Mouse (Mus musculus) neural tube, embryonic 11.5 days (tissue): ENCODE measurements around the gene Arrdc5. TPM values are rescaled to one million over a fixed set of nuclear protein-coding genes. Genes with fewer than 3 reads are reported as not detected.

Source experiments
- ATAC-seq: fragments of 200-750 bp; cut with Nextera tagmentation; 2 replicates; pipeline ENCODE4 v1.8.0; 2017; ENCODE audit warnings: moderate number of reproducible peaks, mild to moderate bottlenecking, moderate TSS enrichment, moderate library complexity; ENCODE audit not compliant: insufficient read depth, low FRiP score, low TSS enrichment
- DNase-seq: peaks from one replicate; pipeline ENCODE4 v3.0.0-alpha.2; 2015; ENCODE audit warnings: low spot score
- H3K27ac ChIP-seq: fragments of 300-500 bp; sonication (generic); 2 replicates; pipeline ENCODE4 v1.5.1; 2014; ENCODE audit warnings: low read depth, mild to moderate bottlenecking, low read length
- H3K27me3 ChIP-seq: fragments of 300-500 bp; sonication (generic); 2 replicates; pipeline ENCODE4 v1.6.1; 2014; ENCODE audit warnings: mild to moderate bottlenecking, low read length, mixed read lengths; ENCODE audit not compliant: control insufficient read depth, insufficient read depth
- H3K36me3 ChIP-seq: fragments of 300-500 bp; sonication (generic); 2 replicates; pipeline ENCODE4 v1.6.1; 2014; ENCODE audit warnings: mild to moderate bottlenecking, low read length, moderate library complexity, mixed read lengths; ENCODE audit not compliant: control insufficient read depth, insufficient read depth
- H3K4me1 ChIP-seq: fragments of 300-500 bp; sonication (generic); 2 replicates; pipeline ENCODE4 v1.6.1; 2014; ENCODE audit warnings: low read length, mixed read lengths; ENCODE audit not compliant: control insufficient read depth, insufficient read depth
- H3K4me2 ChIP-seq: fragments of 300-500 bp; sonication (generic); 2 replicates; pipeline ENCODE4 v1.6.1; 2014; ENCODE audit warnings: low read depth, mild to moderate bottlenecking, moderate library complexity
- H3K4me3 ChIP-seq: fragments of 300-500 bp; sonication (generic); 2 replicates; pipeline ENCODE4 v1.5.1; 2014; ENCODE audit warnings: low read depth, low read length
- H3K9ac ChIP-seq: fragments of 300-500 bp; sonication (generic); 2 replicates; pipeline ENCODE4 v1.6.1; 2014; ENCODE audit warnings: mild to moderate bottlenecking, low read length
- H3K9me3 ChIP-seq: fragments of 300-500 bp; sonication (generic); 2 replicates; pipeline ENCODE4 v1.6.1; 2016; ENCODE audit warnings: low read length; ENCODE audit not compliant: control insufficient read depth
- WGBS: fragments of 180-500 bp; shearing (Covaris S2); extraction: QIAGEN DNeasy Blood & Tissue Kit; methylation state at CpG from one replicate; pipeline ENCODE4 v1.1.7; 2014; 5-methylcytosine and 5-hydroxymethylcytosine counted together
- polyA plus RNA-seq: library from polyadenylated mRNA; unstranded; fragments of >200 nt; fragmentation: Nextera tagmentation; extraction: Ambion mirVana; gene quantifications from 2 replicates; pipeline ENCODE4 v1.2.1, GENCODE M21; 2014

Gene Arrdc5
- polyA plus RNA-seq, 1 experiment from 2014 or later: not detected

GRCm38 (mm10) chr17:56288866-56289265 lies 11.2 kb downstream of the Arrdc5 start:
- Histone ChIP-seq H3K36me3 (peaks cover 2% of the 10 kb centered on the region), H3K9me3 (no peaks in the 10 kb centered on the region), H3K27ac (no peak overlapping the region), H3K9ac (no peak overlapping the region), H3K4me3 (no peak overlapping the region), H3K27me3 (no peaks in the 10 kb centered on the region), H3K4me1 (peaks cover 10% of the 10 kb centered on the region), H3K4me2 (peak overlapping the region; percentile 63)
- 53% methylated on average over 3 of the region's 3 CpGs for WGBS
- DNase-seq (no peak), ATAC-seq (no peak)

GRCm38 (mm10) chr17:56287830-56288229 lies 12.3 kb downstream of the Arrdc5 start:
- Histone ChIP-seq H3K27me3 (no peaks in the 10 kb centered on the region), H3K4me2 (no peak overlapping the region)

GRCm38 (mm10) chr17:56285995-56286394 lies 14.1 kb downstream of the Arrdc5 start:
- peaks cover 4% of the 10 kb centered on the region for H3K36me3 ChIP-seq
- no peaks in the 10 kb centered on the region for H3K9me3 ChIP-seq
- no peak overlapping the region for H3K4me3 ChIP-seq
- H3K4me1 ChIP-seq: peaks cover 10% of the 10 kb centered on the region
- 94% methylated on average over 11 of the region's 11 CpGs for WGBS
- no peaks in the 10 kb centered on the region for H3K27me3 ChIP-seq
- DNase-seq (no peak), ATAC-seq (no peak)
- H3K9ac ChIP-seq: no peak overlapping the region
- H3K27ac ChIP-seq: no peak overlapping the region
- H3K4me2 ChIP-seq: no peak overlapping the region

More at GRCm38 (mm10) chr17:56287830-56288229, 12.3 kb downstream of the Arrdc5 start:
- Histone ChIP-seq H3K36me3 (peaks cover 2% of the 10 kb centered on the region), H3K27ac (no peak overlapping the region), H3K9ac (no peak overlapping the region; the same call in 1 of the 2 replicates), H3K9me3 (no peaks in the 10 kb centered on the region), H3K4me1 (peaks cover 10% of the 10 kb centered on the region), H3K4me3 (no peak overlapping the region)
- DNase-seq (no peak), ATAC-seq (no peak)
- 72% methylated on average over 3 of the region's 3 CpGs for WGBS

DNA sequence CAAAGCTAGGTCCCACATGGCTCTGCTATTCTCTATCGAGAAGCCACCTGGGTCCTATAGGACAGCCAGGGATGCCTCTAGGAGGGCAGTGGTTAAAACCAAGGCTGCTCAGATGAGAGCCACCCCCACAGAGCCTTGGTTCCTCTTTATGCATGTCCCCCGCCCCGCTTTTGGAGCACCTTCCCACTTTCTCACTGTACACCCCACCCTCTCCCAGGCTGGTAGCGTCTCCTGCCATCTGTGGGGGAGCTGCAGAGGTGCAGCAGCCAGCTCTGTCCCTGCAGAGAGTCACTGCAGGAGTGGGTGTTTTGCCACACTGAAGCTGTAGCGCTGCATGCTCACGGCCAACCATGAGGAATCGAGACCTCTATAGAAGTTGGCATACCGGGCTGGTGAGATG lies 16.8 kb downstream of the Arrdc5 start:
- H3K27ac ChIP-seq: no peak overlapping the region
- WGBS: 92% methylated on average over 8 of the region's 8 CpGs
- H3K4me3 ChIP-seq: no peak overlapping the region
- H3K4me1 ChIP-seq: no peaks in the 10 kb centered on the region
- no peaks in the 10 kb centered on the region for H3K9me3 ChIP-seq
- no peak overlapping the region for H3K9ac ChIP-seq
- no peaks in the 10 kb centered on the region for H3K27me3 ChIP-seq
- H3K36me3 ChIP-seq: peaks cover 4% of the 10 kb centered on the region
- no peak for ATAC-seq
- DNase-seq: no peak
- H3K4me2 ChIP-seq: no peak overlapping the region

DNA sequence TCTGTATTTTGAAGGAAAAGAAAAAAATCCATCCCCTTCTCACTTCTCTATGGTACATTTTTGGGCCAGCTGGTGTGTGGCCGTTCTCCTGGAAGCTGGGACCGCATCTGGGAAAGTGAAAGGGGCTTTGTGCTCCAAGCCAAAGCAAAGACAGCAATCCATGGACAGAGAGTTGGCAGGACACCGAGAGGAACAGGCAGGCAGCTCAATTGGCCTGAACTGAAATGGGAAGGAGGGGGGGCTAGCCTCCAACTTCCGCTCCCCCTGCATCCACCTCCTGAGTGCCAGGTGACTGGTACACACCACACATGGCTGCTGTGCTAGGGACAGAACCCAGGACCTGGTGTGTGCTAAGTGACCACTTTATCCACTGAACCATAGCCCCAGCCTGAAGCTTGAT lies 17.3 kb downstream of the Arrdc5 start:
- Histone ChIP-seq H3K9me3 (no peaks in the 10 kb centered on the region), H3K4me1 (no peaks in the 10 kb centered on the region), H3K9ac (no peak overlapping the region), H3K27ac (no peak overlapping the region), H3K4me2 (no peak overlapping the region), H3K36me3 (peaks cover 4% of the 10 kb centered on the region), H3K27me3 (no peaks in the 10 kb centered on the region), H3K4me3 (no peak overlapping the region)
- 92% methylated on average over 4 of the region's 4 CpGs for WGBS
- ATAC-seq (no peak), DNase-seq (no peak)

- 0 out of 2 replicates have a peak, but pooled peaks cover 3% of the 10 kb centered on the region for H3K4me1 ChIP-seq
- no peaks in the 10 kb centered on the region for H3K27me3 ChIP-seq
- H3K9me3 ChIP-seq: no peaks in the 10 kb centered on the region
- no peak overlapping the region for H3K4me2 ChIP-seq
- DNase-seq (no peak), ATAC-seq (no peak)
- WGBS: 90% methylated on average over 12 of the region's 12 CpGs
- H3K4me3 ChIP-seq: no peak overlapping the region
- H3K9ac ChIP-seq: no peak overlapping the region
- no peak overlapping the region for H3K27ac ChIP-seq
- H3K36me3 ChIP-seq: peaks cover 4% of the 10 kb centered on the region
Observed at GRCm38 (mm10) chr17:56281193-56281592, 18.9 kb downstream of the Arrdc5 start.

- WGBS: 89% methylated on average over 12 of the region's 12 CpGs
- H3K9me3 ChIP-seq: no peaks in the 10 kb centered on the region
- H3K27ac ChIP-seq: no peak overlapping the region
- H3K4me3 ChIP-seq: no peak overlapping the region
- DNase-seq (no peak), ATAC-seq (no peak)
- H3K36me3 ChIP-seq: peaks cover 2% of the 10 kb centered on the region; the same call in 1 of the 2 replicates
- no peak overlapping the region for H3K9ac ChIP-seq
- H3K27me3 ChIP-seq: no peaks in the 10 kb centered on the region
- H3K4me1 ChIP-seq: 0 out of 2 replicates have a peak, but pooled peaks cover 3% of the 10 kb centered on the region
- H3K4me2 ChIP-seq: no peak overlapping the region
Observed at GRCm38 (mm10) chr17:56279481-56280155, 20.5 kb downstream of the Arrdc5 start.

GRCm38 (mm10) chr17:56278340-56278739 lies 21.7 kb downstream of the Arrdc5 start:
- DNase-seq: no peak
- peaks cover 2% of the 10 kb centered on the region; the same call in 1 of the 2 replicates for H3K36me3 ChIP-seq
- no peak overlapping the region for H3K4me2 ChIP-seq
- no peak overlapping the region for H3K27ac ChIP-seq
- H3K4me1 ChIP-seq: 0 out of 2 replicates have a peak, but pooled peaks cover 3% of the 10 kb centered on the region
- WGBS: 86% methylated on average over 5 of the region's 5 CpGs
- no peak overlapping the region for H3K4me3 ChIP-seq
- H3K9me3 ChIP-seq: no peaks in the 10 kb centered on the region
- ATAC-seq: no peak
- H3K9ac ChIP-seq: no peak overlapping the region
- H3K27me3 ChIP-seq: no peaks in the 10 kb centered on the region

GRCm38 (mm10) chr17:56277567-56277893 lies 22.6 kb downstream of the Arrdc5 start:
- 0 out of 2 replicates have a peak overlapping the region, but pooled peaks have one; percentile 7 for H3K27ac ChIP-seq
- no peak for DNase-seq
- no peak overlapping the region for H3K4me3 ChIP-seq

More at GRCm38 (mm10) chr17:56277567-56277893, 22.6 kb downstream of the Arrdc5 start:
- Histone ChIP-seq H3K9ac (no peak overlapping the region), H3K36me3 (peaks cover 2% of the 10 kb centered on the region; the same call in 1 of the 2 replicates), H3K4me1 (0 out of 2 replicates have a peak, but pooled peaks cover 3% of the 10 kb centered on the region), H3K9me3 (no peaks in the 10 kb centered on the region), H3K27me3 (no peaks in the 10 kb centered on the region), H3K4me2 (peak overlapping the region; percentile 51; the same call in 1 of the 2 replicates)
- 54% methylated on average over 2 of the region's 2 CpGs for WGBS
- no peak for ATAC-seq
